Mouse (Mus musculus) midbrain, embryonic 10.5 days (tissue): ENCODE results near the gene Il4i1. TPM values are rescaled to one million over a fixed set of nuclear protein-coding genes. Genes with fewer than 3 reads are reported as not detected.
A peak's percentile ranks its signal among the peaks of the same experiment; 100 is the strongest.

Experiments used
- DNase-seq: peaks from one replicate; pipeline ENCODE4 v3.0.0-alpha.2; 2017; ENCODE audit warnings: low spot score
- H3K27ac ChIP-seq: fragments of 300-500 bp; sonication (generic); replicated peaks from 2 replicates; pipeline ENCODE4 v1.5.1; 2016; ENCODE audit warnings: mild to moderate bottlenecking
- H3K27me3 ChIP-seq: fragments of 300-500 bp; sonication (generic); 2 replicates; pipeline ENCODE4 v1.6.1; 2016; ENCODE audit warnings: low read depth, mild to moderate bottlenecking; ENCODE audit not compliant: poor library complexity, severe bottlenecking
- H3K36me3 ChIP-seq: fragments of 300-500 bp; sonication (generic); 2 replicates; pipeline ENCODE4 v1.6.1; 2016; ENCODE audit warnings: mild to moderate bottlenecking, moderate library complexity
- H3K4me1 ChIP-seq: fragments of 300-500 bp; sonication (generic); 2 replicates; pipeline ENCODE4 v1.6.1; 2016
- H3K4me3 ChIP-seq: fragments of 300-500 bp; sonication (generic); 2 replicates; pipeline ENCODE4 v1.5.1; 2016; ENCODE audit warnings: mild to moderate bottlenecking, moderate library complexity
- H3K9me3 ChIP-seq: fragments of 300-500 bp; sonication (generic); replicated peaks from 2 replicates; pipeline ENCODE4 v1.6.1; 2016; ENCODE audit warnings: mild to moderate bottlenecking
- WGBS: fragments of 180-500 bp; shearing (Covaris S2); methylation state at CpG from one replicate; pipeline ENCODE4 v1.1.7; 2016; 5-methylcytosine and 5-hydroxymethylcytosine counted together
- polyA plus RNA-seq: library from polyadenylated mRNA; unstranded; fragments of >200 nt; fragmentation: Nextera tagmentation; extraction: Ambion mirVana; gene quantifications from 2 replicates; pipeline ENCODE4 v1.2.1, GENCODE M21; 2016

The Il4i1 gene
- polyA plus RNA-seq, 1 experiment from 2014 or later, result 1.2 TPM

DNA sequence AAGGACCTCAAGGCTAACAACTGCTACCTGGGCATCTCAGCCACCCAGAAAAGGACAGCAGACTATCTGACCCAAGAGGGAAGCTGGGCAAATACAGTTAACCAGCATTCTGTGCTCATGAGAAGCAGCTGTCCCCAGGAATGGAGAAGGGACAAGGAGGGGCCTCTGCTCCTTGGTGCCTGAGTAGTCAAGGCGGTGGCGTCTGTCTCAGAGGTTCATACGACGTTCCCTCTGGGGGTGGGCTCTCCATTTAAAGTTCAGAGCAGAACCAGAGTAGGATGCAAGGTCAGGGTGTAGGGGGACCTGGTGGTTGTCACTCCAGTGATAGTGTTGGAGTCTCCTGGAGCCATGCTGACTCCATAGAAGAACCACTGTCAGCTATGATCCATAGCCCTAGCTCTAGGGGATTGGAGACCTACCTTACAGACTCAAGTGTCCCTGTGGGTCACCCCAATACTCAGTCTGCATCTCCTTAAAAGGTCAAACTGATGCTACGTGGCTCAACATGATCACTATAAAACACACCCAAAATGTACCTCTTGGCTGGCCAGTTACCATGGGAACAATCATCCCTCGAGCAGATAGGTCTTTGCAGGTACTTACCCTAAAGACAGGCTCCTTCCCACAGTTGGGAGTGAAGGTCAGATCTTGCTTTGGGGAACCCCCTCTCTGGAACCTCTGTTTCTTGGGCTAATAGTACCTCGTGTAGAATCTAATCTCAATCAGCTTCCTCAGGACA, 5.2 kb upstream of the Il4i1 start:
- Histone ChIP-seq H3K9me3 (no peaks in the 10 kb centered on the region), H3K4me1 (peaks cover 13% of the 10 kb centered on the region), H3K36me3 (peaks cover 39% of the 10 kb centered on the region), H3K27ac (no peak overlapping the region), H3K4me3 (no peak overlapping the region), H3K27me3 (no peaks in the 10 kb centered on the region)
- WGBS, result 94% methylated on average over 7 of the region's 7 CpGs
- no peak for DNase-seq

DNA sequence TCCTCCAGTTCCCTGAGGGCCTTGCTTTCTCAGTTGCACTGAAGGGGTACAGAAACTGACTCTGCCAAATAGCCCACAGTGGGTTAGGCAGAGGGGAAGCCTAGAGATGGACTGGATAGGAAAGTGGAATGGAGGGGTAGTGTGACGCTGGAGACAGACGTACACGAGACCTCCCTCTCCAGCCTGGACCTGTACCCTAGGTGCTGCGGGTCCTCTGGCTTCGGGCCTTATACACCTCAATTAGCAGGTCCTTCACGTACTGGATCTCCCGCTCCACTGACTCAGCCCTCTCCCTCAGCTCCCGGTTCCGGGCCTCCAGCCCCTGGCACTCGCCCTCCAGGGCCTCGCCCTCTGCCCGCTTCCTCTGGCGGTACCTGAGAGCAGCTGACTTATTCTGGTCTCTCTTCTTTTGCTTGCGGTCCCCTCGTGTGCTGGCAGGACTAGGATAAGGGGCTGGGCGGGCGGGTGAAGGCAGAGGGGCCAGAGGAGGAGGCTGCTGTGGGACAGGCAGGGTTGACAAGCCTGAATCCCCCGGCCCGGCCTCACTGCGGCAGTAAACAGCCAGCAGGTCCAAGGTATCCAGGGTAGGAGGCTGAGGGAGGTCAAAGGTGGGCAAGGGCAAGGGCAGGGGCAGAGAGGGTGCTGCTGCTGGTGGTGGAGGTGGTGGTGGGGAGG, 3.4 kb upstream of the Il4i1 start:
- Histone ChIP-seq H3K27me3 (no peaks in the 10 kb centered on the region), H3K4me3 (no peak overlapping the region), H3K4me1 (peaks cover 20% of the 10 kb centered on the region), H3K9me3 (no peaks in the 10 kb centered on the region), H3K36me3 (peaks cover 39% of the 10 kb centered on the region), H3K27ac (no peak overlapping the region)
- no peak for DNase-seq
- 93% methylated on average over 20 of the region's 20 CpGs for WGBS

GRCm38 (mm10) chr7:44813985-44814384, 2.2 kb upstream of the Il4i1 start:
- Histone ChIP-seq H3K4me1 (peaks cover 32% of the 10 kb centered on the region), H3K36me3 (peaks cover 46% of the 10 kb centered on the region), H3K4me3 (no peak overlapping the region), H3K27ac (no peak overlapping the region), H3K27me3 (no peaks in the 10 kb centered on the region), H3K9me3 (no peaks in the 10 kb centered on the region)
- DNase-seq, result no peak
- 88% methylated on average over 3 of the region's 3 CpGs for WGBS

GRCm38 (mm10) chr7:44814423-44814822, 1.8 kb upstream of the Il4i1 start:
- Histone ChIP-seq H3K36me3 (peaks cover 50% of the 10 kb centered on the region), H3K9me3 (no peaks in the 10 kb centered on the region), H3K4me3 (peak overlapping the region; percentile 88), H3K27ac (peak overlapping the region; percentile 99), H3K4me1 (peaks cover 37% of the 10 kb centered on the region), H3K27me3 (no peaks in the 10 kb centered on the region)
- 87% methylated on average over 4 of the region's 4 CpGs for WGBS
- no peak for DNase-seq

GRCm38 (mm10) chr7:44814952-44815553, 1.1 kb upstream of the Il4i1 start:
- H3K4me1 ChIP-seq, result peaks cover 43% of the 10 kb centered on the region
- H3K27me3 ChIP-seq, result no peaks in the 10 kb centered on the region
- peak overlapping the region; percentile 88 for H3K4me3 ChIP-seq
- peak overlapping the region; percentile 99 for H3K27ac ChIP-seq
- H3K9me3 ChIP-seq, result no peaks in the 10 kb centered on the region
- 35% methylated on average over 14 of the region's 14 CpGs for WGBS
- peaks cover 56% of the 10 kb centered on the region for H3K36me3 ChIP-seq
- no peak for DNase-seq

DNA sequence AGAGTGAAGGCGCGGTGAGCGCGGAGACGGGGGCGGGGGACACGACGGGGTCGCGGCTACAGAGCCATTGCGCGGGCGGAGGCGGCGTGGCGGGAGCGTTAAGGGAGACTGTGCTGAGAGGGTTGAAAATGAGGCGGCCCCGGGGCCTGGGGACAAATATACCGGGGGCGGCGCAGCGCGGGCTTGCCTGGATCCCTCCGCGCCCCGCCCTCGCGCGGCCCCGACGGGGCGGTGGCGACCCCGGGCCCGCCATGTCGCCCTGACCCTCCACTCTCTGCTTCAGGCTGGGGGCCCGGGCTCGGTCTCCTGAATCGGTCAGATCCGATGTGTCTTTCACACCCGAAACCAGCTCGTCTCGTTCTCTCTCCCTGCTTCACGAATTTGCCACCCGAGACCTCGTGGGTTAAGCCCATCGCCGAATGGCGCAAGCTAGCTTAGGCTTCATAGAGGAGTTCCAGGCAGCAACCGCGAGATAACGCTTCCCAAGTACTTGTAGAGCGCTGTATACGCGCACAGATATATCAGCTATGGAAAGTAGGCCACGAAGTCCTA, 359 bp downstream of the Il4i1 start, which contains the start of gene Atf5:
Atf5 (minus strand) TSS at position 189 of the 552 bp plus-strand sequence.
- Histone ChIP-seq H3K9me3 (no peaks in the 10 kb centered on the region), H3K4me1 (peaks cover 56% of the 10 kb centered on the region), H3K27me3 (no peaks in the 10 kb centered on the region), H3K27ac (peak within 1 kb of the TSS; percentile 99), H3K36me3 (peaks cover 57% of the 10 kb centered on the region), H3K4me3 (peak within 1 kb of the TSS; percentile 88)
- DNase-seq, result no peak
- under 1% methylated on average over 56 of the region's 57 CpGs for WGBS

DNA sequence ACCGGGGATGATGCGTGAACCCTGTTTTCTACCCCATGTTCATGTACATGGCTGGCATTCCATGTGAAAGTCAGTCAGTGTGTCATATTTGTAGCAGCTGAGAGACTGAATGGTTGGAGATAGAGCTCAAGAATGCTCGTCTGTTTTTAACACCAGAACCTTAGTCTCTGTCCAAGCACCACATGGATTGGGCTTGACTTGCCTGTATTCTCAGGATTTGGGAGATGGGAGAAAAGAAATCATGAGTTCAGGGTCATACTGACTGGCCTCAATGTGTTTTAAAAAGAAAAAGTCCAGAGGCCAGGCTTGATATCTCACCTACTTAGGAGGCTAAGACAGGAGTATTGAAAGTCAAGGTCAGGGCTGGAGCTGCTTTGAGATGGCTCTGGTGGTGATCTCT, 1.3 kb downstream of the Il4i1 start:
- Histone ChIP-seq H3K27ac (peak overlapping the region; percentile 99), H3K9me3 (no peaks in the 10 kb centered on the region), H3K4me1 (peaks cover 58% of the 10 kb centered on the region), H3K36me3 (peaks cover 51% of the 10 kb centered on the region), H3K4me3 (peak overlapping the region; percentile 88), H3K27me3 (no peaks in the 10 kb centered on the region)
- DNase-seq, result no peak
- WGBS, result 44% methylated on average over 3 of the region's 3 CpGs

DNA sequence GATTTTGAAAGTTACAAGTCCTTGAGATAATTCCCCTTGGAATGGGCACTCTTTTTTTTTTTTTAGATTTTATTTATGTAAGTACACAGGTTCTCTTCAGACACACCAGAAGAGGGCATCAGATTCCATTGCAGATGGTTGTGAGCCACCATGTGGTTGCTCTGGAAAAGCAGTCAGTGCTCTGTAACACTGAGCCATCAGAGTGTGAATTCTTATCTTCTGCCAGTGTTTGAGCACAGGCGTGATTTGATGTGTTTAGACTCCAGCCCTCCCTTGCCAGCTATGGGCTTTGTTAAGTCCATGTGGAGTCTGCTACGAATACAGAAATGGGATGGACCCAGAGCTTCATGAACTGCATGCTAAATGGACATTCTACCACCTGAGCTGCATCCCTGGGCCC, 2.0 kb downstream of the Il4i1 start:
- DNase-seq, result no peak
- peaks cover 49% of the 10 kb centered on the region for H3K36me3 ChIP-seq
- no peaks in the 10 kb centered on the region for H3K27me3 ChIP-seq
- H3K4me1 ChIP-seq, result peaks cover 63% of the 10 kb centered on the region
- peak overlapping the region; percentile 99; the same call in 1 of the 2 replicates for H3K27ac ChIP-seq
- no peaks in the 10 kb centered on the region for H3K9me3 ChIP-seq
- peak overlapping the region; percentile 88 for H3K4me3 ChIP-seq
- 61% methylated on average over 2 of the region's 2 CpGs for WGBS

DNA sequence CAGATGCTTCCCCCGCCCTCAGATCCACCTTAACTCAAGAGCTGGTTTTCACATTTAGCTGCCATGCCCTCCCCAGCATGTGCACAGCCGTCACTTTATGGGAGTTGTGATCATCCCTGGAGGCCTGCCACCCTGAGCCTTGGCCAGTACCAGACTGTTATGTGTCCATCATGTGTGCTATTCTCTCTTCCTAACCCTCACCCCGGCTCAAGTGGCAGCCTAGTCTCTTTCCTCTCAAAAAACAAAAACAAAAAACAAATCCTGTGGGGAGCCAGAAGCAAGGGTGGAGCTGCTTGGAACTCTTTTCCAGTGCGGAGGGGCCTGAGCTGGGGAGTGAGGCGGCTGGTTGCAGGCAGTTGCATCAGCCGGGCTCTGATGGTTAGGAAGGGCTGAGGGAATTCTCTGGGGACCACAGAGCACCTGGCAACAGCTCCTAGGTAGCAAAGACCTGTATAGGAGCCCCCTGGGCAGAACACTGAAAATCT, 2.6 kb downstream of the Il4i1 start:
- DNase-seq, result no peak
- Histone ChIP-seq H3K36me3 (peaks cover 47% of the 10 kb centered on the region), H3K9me3 (no peaks in the 10 kb centered on the region), H3K27me3 (no peaks in the 10 kb centered on the region), H3K4me1 (peaks cover 69% of the 10 kb centered on the region), H3K4me3 (peak overlapping the region; percentile 88), H3K27ac (peak overlapping the region; percentile 71)
- WGBS, result 53% methylated on average over 6 of the region's 6 CpGs

GRCm38 (mm10) chr7:44819391-44819790, 3.2 kb downstream of the Il4i1 start:
- H3K9me3 ChIP-seq, result no peaks in the 10 kb centered on the region
- H3K27ac ChIP-seq, result peak overlapping the region; percentile 71
- H3K36me3 ChIP-seq, result peaks cover 42% of the 10 kb centered on the region; the same call in 1 of the 2 replicates
- H3K4me1 ChIP-seq, result peaks cover 73% of the 10 kb centered on the region
- DNase-seq, result no peak
- WGBS, result 94% methylated on average over 2 of the region's 2 CpGs
- H3K27me3 ChIP-seq, result no peaks in the 10 kb centered on the region
- H3K4me3 ChIP-seq, result peak overlapping the region; percentile 88

DNA sequence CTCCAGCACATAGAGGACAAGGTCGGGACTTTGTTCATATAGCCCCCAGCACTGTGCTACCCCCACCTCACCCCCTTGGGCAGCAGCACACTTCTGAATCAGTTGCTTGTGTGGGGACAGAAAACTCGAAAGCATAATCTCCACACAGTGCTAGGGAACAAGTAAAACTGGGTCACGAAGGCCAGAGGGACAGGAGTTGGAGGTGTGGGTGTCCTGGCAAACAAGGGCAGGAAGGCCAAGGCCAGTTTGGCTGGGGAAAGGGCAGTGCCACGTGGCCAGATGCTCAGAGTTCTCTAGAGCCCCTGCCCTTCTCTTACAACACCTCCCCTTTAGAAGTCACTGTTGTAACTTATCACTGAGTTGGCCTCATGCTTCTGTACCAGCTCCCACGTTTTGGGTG, 3.7 kb downstream of the Il4i1 start:
- no peaks in the 10 kb centered on the region for H3K9me3 ChIP-seq
- peaks cover 72% of the 10 kb centered on the region for H3K4me1 ChIP-seq
- H3K27me3 ChIP-seq, result no peaks in the 10 kb centered on the region
- DNase-seq, result no peak
- peak overlapping the region; percentile 88 for H3K4me3 ChIP-seq
- 81% methylated on average over 5 of the region's 5 CpGs for WGBS
- H3K27ac ChIP-seq, result 0 out of 2 replicates have a peak overlapping the region, but pooled peaks have one; percentile 6
- peaks cover 41% of the 10 kb centered on the region; the same call in 1 of the 2 replicates for H3K36me3 ChIP-seq

DNA sequence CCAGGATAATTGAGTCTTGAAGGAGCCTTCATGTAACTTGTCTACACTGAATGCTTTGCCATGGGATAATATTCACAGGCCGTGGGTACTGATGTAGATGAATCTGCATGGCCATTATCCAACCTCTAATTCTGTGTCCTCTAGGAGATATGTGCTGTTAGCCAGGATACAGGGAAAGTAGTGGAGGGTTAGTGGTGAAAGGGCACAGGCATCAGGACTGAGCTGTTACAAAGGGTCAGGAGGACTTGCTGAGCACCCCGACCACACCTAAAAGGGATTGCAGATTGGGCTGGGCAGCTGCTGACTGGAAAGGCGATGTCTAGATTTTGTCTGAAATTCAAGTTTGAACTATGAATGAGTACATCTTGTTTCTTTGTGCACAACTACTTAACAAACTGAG, 4.3 kb downstream of the Il4i1 start:
- peaks cover 66% of the 10 kb centered on the region for H3K4me1 ChIP-seq
- H3K27ac ChIP-seq, result no peak overlapping the region
- no peaks in the 10 kb centered on the region for H3K27me3 ChIP-seq
- H3K9me3 ChIP-seq, result no peaks in the 10 kb centered on the region
- 88% methylated on average over 3 of the region's 3 CpGs for WGBS
- no peak overlapping the region for H3K4me3 ChIP-seq
- no peak for DNase-seq
- H3K36me3 ChIP-seq, result peaks cover 44% of the 10 kb centered on the region
